Mouse (Mus musculus): ENCODE measurements around the gene Tmem231.

Gene Tmem231

GRCm38 (mm10) chr8:111933348-111934076 is at the start of gene Tmem231:
Gene Tmem231, minus strand, starts transcription at chr8:111933881.
- DNase-seq (ENCODE audit: low read depth, low spot score) = peak; percentile 99

GRCm38 (mm10) chr8:111982116-111982515 is 48.4 kb upstream of the Tmem231 start:
- DNase-seq (ENCODE audit: low read depth, low spot score) = peak; percentile 78

GRCm38 (mm10) chr8:111978147-111978546 is 44.5 kb upstream of the Tmem231 start:
- DNase-seq (ENCODE audit: low read depth, low spot score) = no peak

DNA sequence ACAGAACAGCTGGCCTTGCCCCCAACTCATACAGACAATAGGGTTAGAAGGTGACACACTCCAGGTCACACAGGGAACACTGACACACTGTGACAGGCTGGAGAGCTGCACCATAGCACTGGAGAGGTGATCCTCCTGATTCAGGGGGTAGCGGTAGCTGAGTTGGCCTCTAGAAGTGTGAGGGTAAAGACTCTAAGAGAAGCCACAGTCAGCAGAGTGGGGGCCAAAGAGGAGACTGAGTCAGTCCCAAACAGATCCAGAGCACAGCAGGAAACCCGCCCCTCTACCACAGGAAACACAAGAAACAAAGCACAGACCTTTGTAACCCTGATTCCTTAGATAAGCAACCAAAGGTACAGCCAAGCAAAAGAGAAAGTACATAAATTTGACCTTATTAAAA is 42.6 kb upstream of the Tmem231 start:
- DNase-seq (ENCODE audit: low read depth, low spot score) = no peak

GRCm38 (mm10) chr8:111975706-111976105 is 42.0 kb upstream of the Tmem231 start:
- no peak for DNase-seq (ENCODE audit: low read depth, low spot score)

DNA sequence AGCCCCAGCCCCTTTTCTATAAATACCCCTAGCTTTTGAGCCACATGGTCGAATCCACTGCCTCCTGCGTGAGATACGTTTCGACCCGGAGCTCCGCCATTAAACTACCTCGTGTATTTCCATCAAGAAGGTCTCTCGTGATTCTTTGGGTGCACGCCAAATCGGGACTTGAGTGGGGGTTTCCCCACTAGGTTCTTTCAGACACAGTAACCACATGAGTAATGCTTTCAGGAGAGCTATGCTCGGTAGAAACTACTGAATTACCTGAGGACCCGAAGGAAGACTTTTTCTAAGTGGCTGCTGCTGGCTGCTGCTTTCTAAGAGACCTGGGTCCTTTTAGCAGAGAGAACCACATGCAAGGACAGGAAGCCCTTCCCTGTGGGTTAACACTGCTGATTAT is 40.5 kb upstream of the Tmem231 start:
- no peak for DNase-seq (ENCODE audit: low read depth, low spot score)

- DNase-seq (ENCODE audit: low read depth, low spot score) = peak; percentile 85
Observed at GRCm38 (mm10) chr8:111968991-111969390, 35.3 kb upstream of the Tmem231 start.

DNA sequence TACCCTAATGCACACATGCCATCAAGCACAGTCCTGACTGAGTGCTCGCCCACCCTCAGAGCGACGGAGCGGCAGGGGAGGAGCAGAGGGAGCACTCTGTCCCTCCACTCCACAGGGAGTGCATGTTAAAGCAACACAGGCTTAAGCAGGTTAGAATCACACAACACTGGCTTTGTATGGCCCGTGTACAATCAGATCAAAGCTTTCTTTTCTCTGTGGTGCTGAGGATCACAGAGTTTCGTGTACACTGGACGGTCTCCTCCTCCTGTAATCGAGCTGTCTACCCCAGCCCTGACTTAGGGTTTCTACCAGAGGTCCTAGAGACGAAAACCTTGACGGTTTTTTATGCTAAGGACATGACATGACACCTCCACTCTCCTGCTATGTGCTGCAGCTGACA is 34.9 kb upstream of the Tmem231 start:
- DNase-seq (ENCODE audit: low read depth, low spot score) = peak; percentile 53

- peak; percentile 81 for DNase-seq (ENCODE audit: low read depth, low spot score)
Observed at GRCm38 (mm10) chr8:111967246-111967870, 33.7 kb upstream of the Tmem231 start.

- peak; percentile 73 for DNase-seq (ENCODE audit: low read depth, low spot score)
Observed at GRCm38 (mm10) chr8:111964849-111965561, 31.3 kb upstream of the Tmem231 start.

DNA sequence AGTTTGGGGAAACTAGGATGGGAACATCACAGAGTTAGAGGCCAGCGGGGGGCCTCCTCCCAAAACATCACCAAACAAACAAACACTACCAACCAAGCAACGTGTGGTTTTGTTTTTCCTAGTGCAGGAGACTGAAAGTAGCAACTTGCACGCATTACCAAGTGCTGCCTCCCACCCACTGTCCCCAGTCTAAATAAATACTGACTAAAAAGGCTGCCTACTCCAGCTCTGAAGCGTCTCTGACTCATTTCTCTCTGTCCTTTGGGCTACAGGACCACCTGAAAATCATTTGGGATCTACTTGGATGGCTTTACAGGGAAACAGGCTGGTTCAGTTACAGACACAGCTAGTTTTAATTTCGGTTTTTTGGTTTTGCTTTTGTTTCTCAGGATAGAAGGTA is 30.7 kb upstream of the Tmem231 start:
- DNase-seq (ENCODE audit: low read depth, low spot score) = no peak

DNA sequence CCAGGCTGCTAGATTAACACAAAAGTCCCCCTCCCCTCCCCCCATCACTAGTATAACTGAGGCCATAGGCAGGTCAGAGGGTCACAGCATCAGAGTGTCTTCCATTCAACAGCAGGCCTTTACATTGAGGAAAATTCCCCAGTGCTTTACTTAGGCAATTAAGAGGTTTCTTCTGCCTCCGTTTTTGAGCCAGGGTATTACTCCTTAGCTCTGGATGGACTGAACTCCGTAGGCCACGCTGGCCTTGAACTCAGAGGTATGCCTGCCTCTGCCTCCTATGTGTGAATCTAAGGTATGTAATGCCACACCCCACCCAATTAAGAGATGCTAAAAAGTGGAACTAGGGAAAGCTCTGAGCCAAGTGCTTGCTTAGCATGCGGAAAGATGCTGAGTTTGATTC is 29.9 kb upstream of the Tmem231 start:
- DNase-seq (ENCODE audit: low read depth, low spot score) = peak; percentile 87

DNA sequence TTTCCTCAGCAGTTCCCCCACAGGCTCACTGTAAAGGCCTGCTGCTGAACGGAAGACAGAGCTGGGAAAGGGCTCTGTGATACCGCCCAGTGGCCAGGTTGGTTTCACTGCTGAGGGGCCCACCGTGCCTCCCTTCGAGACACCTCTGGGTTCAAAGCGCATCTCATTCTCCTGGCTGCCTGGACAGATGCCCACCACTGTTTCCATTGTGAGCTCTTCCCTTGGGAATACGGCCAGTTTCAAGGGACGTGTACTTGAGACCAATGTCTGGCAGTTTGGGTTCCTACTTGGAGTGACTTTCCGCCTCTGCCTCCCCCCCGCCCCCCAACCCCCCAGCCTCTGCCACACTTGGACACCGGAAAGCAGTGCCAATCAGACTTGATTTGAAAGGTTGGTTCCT is 29.4 kb upstream of the Tmem231 start:
- no peak for DNase-seq (ENCODE audit: low read depth, low spot score)

GRCm38 (mm10) chr8:111962589-111962988 is 28.9 kb upstream of the Tmem231 start:
- no peak for DNase-seq (ENCODE audit: low read depth, low spot score)

DNA sequence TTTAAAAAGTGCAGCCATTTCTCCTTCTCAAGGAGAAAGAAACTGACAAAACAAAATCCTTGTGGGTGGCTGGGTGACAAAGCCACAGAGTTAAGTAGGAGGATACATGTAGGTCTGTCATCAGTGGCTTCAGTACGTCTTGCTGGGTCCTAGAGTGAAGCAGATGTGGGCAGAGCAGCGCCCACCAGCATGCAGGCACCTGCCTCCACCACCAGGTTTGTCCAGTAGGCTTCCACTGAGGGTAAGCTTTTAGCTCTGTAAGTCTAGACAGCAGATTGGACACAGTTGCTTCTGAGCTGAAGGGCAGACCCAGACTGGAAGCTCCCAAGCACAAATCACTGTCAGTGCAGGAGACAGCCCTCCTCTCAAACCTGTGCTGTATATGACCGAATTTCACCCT is 27.6 kb upstream of the Tmem231 start:
- peak; percentile 70 for DNase-seq (ENCODE audit: low read depth, low spot score)

DNA sequence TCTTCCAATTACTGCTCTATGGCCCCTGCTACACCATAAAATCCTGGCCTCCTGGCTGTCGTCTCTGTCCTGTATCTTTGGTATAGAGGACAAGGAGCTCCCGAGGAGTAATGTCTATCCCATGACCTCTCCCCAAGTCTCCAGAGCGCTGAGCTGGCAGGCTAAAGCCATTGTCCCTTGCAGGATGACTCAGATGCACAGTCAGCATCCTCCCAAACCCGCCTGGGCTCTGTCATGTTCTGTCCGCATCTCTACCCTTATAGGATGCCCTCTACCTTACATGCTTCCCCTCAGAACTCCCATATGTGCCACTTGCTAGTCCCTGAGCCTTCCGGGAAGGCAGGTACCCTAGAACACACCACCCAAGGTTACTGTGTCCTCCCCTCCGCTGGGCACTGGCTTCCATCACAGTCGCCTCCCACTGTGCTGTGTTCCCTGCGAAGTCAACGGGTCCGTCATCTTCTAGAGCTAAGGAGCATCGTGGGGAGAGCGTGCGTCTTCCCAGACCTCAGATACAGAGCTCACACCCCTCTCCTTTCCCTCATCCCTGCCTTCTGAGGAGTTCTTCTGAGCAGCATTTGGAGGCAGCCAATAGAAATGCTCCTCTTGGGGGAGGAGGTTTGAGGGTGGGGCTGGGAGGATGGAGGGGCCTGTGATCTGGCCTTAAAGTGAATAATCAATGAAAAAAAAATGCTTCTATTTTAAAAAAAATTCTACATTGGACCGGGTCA is 27.1 kb upstream of the Tmem231 start:
- peak; percentile 52 for DNase-seq (ENCODE audit: low read depth, low spot score)

DNA sequence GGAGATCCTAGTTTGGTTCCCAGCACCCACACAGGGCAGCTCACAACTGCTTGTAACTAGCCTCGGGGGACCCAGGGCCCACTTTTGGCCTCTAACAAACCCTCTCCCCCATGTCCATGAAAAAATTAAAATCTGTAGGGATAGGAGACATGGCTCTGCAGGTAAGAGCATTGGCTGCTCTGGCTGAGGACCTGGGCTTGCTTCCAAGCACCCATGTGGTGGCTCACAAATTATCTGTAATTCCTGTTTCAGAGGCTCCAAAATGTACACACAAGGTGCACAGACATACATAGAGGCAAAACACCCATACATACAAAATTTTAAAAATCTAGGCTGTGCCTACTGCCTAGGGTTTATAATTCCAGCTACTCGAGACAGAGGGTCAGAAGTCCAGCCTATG is 23.6 kb upstream of the Tmem231 start:
- no peak for DNase-seq (ENCODE audit: low read depth, low spot score)

GRCm38 (mm10) chr8:111955879-111956278 is 22.2 kb upstream of the Tmem231 start:
- no peak for DNase-seq (ENCODE audit: low read depth, low spot score)

- no peak for DNase-seq (ENCODE audit: low read depth, low spot score)
Observed at GRCm38 (mm10) chr8:111954844-111955594, 21.3 kb upstream of the Tmem231 start.

DNA sequence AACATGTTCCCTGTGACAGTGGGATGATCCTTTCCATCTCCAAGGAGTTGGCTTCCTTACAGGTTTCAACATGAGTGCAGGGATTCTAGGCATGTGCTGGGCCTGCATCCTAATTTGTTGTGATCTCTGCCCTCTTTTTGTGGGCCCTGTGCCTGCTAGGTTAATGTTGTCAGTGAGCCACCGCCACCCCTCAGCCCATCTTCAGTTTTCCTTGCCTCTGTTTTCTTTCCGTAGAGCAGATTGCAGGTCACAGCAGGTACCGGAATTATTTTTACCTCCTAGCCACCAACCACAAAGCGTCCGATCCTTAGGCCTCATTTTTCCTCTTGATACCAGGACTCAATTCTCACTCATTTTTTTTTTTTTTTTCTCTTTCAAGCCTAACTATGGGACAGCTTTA is 18.3 kb upstream of the Tmem231 start:
- DNase-seq (ENCODE audit: low read depth, low spot score) = no peak

DNA sequence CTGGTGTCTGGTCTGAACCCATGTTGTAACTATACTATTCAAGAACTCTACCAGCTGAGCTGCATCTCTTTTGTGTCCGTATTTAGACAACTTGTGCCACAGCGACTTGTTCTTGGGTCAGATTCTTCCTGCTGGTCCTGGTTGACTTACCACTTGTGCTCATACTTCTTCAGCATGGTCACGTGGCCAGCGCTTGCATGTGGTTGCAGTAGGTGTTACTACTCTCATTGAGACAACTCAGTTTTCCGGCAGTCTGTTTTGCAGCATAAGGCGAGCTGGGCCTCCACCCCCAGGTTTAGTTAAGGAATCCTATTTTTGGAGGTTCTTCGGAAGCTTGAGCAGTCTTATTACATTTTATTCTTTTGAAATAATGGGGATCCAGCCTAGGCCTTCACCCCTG is 17.6 kb upstream of the Tmem231 start:
- DNase-seq (ENCODE audit: low read depth, low spot score) = peak; percentile 51

Data from ES-CJ7 (cell line).